Mouse (Mus musculus) stomach, embryonic 15.5 days (tissue): ENCODE results near the gene Zfp811. TPM values are rescaled to one million over a fixed set of nuclear protein-coding genes. Genes with fewer than 3 reads are reported as not detected.
A peak's percentile ranks its signal among the peaks of the same experiment; 100 is the strongest.

Experiments used
- ATAC-seq: fragments of 200-750 bp; cut with Nextera tagmentation; 2 replicates; pipeline ENCODE4 v1.8.0; 2017; ENCODE audit warnings: low read depth, moderate number of reproducible peaks, moderate TSS enrichment; ENCODE audit not compliant: insufficient read depth, low FRiP score
- H3K27ac ChIP-seq: fragments of 300-500 bp; sonication (generic); 2 replicates; pipeline ENCODE4 v1.5.1; 2015; ENCODE audit warnings: mild to moderate bottlenecking, inconsistent platforms
- H3K27me3 ChIP-seq: fragments of 300-500 bp; sonication (generic); replicated peaks from 2 replicates; pipeline ENCODE4 v1.6.1; 2015; ENCODE audit warnings: inconsistent platforms
- H3K36me3 ChIP-seq: fragments of 300-500 bp; sonication (generic); 2 replicates; pipeline ENCODE4 v1.6.1; 2015; ENCODE audit warnings: inconsistent platforms
- H3K4me1 ChIP-seq: fragments of 300-500 bp; sonication (generic); 2 replicates; pipeline ENCODE4 v1.6.1; 2015; ENCODE audit warnings: inconsistent platforms
- H3K4me2 ChIP-seq: fragments of 300-500 bp; sonication (generic); 2 replicates; pipeline ENCODE4 v1.6.1; 2015; ENCODE audit warnings: mild to moderate bottlenecking, inconsistent platforms
- H3K4me3 ChIP-seq: fragments of 300-500 bp; sonication (generic); replicated peaks from 2 replicates; pipeline ENCODE4 v1.5.1; 2015; ENCODE audit warnings: inconsistent platforms
- H3K9ac ChIP-seq: fragments of 300-500 bp; sonication (generic); 2 replicates; pipeline ENCODE4 v1.6.1; 2015; ENCODE audit warnings: inconsistent platforms
- H3K9me3 ChIP-seq: fragments of 300-500 bp; sonication (generic); 2 replicates; pipeline ENCODE4 v1.6.1; 2016; ENCODE audit warnings: inconsistent platforms
- WGBS: fragments of 180-500 bp; shearing (Covaris S2); methylation state at CpG from one replicate; pipeline ENCODE4 v1.1.7; 2015; 5-methylcytosine and 5-hydroxymethylcytosine counted together
- polyA plus RNA-seq: library from polyadenylated mRNA; unstranded; fragments of >200 nt; fragmentation: Nextera tagmentation; extraction: Ambion mirVana; gene quantifications from 2 replicates; pipeline ENCODE4 v1.2.1, GENCODE M21; 2015

The Zfp811 gene
- polyA plus RNA-seq, 1 experiment from 2014 or later = 3.6 TPM

DNA sequence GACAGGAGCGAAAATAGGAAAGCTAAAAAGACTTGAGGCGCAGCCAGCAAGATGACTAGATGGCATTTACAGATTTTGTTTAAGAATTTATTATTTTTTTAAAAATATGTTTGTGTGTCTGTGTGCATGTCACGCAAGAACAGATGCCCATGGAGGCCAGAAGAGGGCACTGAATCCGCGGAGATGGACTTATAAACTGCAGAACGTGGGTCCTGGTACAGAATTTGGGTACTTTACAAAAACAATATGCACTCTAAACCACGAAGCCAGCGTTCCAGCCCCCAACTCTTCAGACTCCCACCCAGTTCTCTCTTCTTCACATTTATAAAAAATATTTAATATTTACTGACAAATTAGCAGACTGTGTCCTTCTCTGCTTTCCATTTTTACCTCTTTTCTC, 20.5 kb downstream of the Zfp811 start:
- no peaks in the 10 kb centered on the region for H3K27me3 ChIP-seq
- H3K36me3 ChIP-seq = peaks cover 5% of the 10 kb centered on the region; the same call in 1 of the 2 replicates
- no peaks in the 10 kb centered on the region for H3K9me3 ChIP-seq
- H3K4me3 ChIP-seq = no peak overlapping the region
- no peak overlapping the region for H3K9ac ChIP-seq
- H3K27ac ChIP-seq = no peak overlapping the region
- peaks cover 16% of the 10 kb centered on the region; the same call in 1 of the 2 replicates for H3K4me1 ChIP-seq
- WGBS = 73% methylated on average over 8 of the region's 8 CpGs
- peak overlapping the region; percentile 61; the same call in 1 of the 2 replicates for H3K4me2 ChIP-seq
- ATAC-seq = no peak

GRCm38 (mm10) chr17:32788576-32788975, 21.2 kb downstream of the Zfp811 start:
- Histone ChIP-seq H3K4me1 (peaks cover 16% of the 10 kb centered on the region; the same call in 1 of the 2 replicates), H3K4me2 (peak overlapping the region; percentile 61), H3K4me3 (peak overlapping the region; percentile 75), H3K27ac (no peak overlapping the region), H3K9ac (peak overlapping the region; percentile 7; the same call in 1 of the 2 replicates), H3K9me3 (no peaks in the 10 kb centered on the region), H3K36me3 (peaks cover 11% of the 10 kb centered on the region; the same call in 1 of the 2 replicates), H3K27me3 (no peaks in the 10 kb centered on the region)
- ATAC-seq = no peak
- WGBS = 4% methylated on average over 9 of the region's 9 CpGs

DNA sequence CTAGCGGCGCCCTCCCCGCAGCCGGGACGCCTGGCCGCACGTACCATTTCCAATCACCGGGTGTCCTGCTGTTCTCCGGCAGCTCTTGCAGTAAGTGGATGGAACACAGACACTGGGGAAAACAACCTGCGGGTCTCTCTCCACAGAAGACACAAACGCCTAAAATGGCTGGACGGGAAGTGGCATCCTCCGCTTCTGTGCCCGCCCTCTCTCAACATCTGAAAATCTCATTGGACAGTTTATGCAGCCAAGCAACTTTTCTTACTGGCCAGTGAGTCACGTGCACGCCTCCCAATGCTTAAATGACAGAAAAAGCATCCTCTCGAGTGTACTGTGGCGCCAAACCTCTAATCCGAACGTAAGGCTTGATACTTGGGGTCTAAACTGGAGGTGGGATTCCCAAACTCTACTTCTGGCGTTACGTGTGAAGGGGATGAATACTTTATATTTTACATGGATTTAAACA, 21.6 kb downstream of the Zfp811 start, which contains the start of gene Zfp871:
Zfp871 (minus strand) TSS at position 194 of the 466 bp plus-strand sequence.
- H3K9me3 ChIP-seq = no peaks in the 10 kb centered on the region
- peaks cover 16% of the 10 kb centered on the region; the same call in 1 of the 2 replicates for H3K4me1 ChIP-seq
- H3K4me3 ChIP-seq = peak within 1 kb of the TSS; percentile 75
- peak within 1 kb of the TSS; percentile 61 for H3K4me2 ChIP-seq
- peak within 1 kb of the TSS; percentile 94 for H3K27ac ChIP-seq
- H3K9ac ChIP-seq = peak within 1 kb of the TSS; percentile 81
- H3K27me3 ChIP-seq = no peaks in the 10 kb centered on the region
- peak; percentile 95 for ATAC-seq
- WGBS = under 1% methylated on average over 22 of the region's 22 CpGs
- H3K36me3 ChIP-seq = peaks cover 14% of the 10 kb centered on the region; the same call in 1 of the 2 replicates

- peak overlapping the region; percentile 53 for H3K4me2 ChIP-seq
- peak overlapping the region; percentile 81 for H3K9ac ChIP-seq
- no peaks in the 10 kb centered on the region for H3K9me3 ChIP-seq
- peaks cover 15% of the 10 kb centered on the region; the same call in 1 of the 2 replicates for H3K36me3 ChIP-seq
- peak; percentile 82 for ATAC-seq
- WGBS = under 1% methylated on average over 30 of the region's 31 CpGs
- H3K4me1 ChIP-seq = peaks cover 16% of the 10 kb centered on the region; the same call in 1 of the 2 replicates
- peak overlapping the region; percentile 75 for H3K4me3 ChIP-seq
- H3K27me3 ChIP-seq = no peaks in the 10 kb centered on the region
- H3K27ac ChIP-seq = peak overlapping the region; percentile 94
These were observed 22.2 kb downstream of the Zfp811 start for GRCm38 (mm10) chr17:32787436-32788093.

DNA sequence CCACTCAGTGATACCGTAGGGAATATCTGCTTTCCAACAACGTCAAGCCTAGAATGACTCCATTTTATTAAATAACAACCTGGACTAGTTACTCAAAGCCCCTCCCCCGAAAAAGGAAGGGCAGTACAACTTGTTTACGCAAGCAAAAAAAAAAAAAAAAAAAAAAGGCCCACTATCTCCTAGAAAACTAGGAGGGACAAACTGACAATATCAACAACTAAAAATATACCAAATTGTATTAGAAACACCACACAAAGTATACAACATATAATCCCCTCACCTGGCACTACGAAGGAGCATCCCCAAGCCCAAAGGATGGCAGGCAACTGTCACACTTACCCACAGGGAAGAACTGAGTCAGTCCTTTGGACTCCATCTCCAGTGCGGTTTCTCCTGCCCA, 22.8 kb downstream of the Zfp811 start:
- WGBS = 52% methylated on average over 6 of the region's 6 CpGs
- ATAC-seq = no peak

GRCm38 (mm10) chr17:32785656-32786055, 24.1 kb downstream of the Zfp811 start:
- Histone ChIP-seq H3K9me3 (no peaks in the 10 kb centered on the region), H3K27me3 (no peaks in the 10 kb centered on the region), H3K36me3 (peaks cover 15% of the 10 kb centered on the region; the same call in 1 of the 2 replicates), H3K4me2 (peak overlapping the region; percentile 16; the same call in 1 of the 2 replicates), H3K27ac (no peak overlapping the region), H3K4me3 (no peak overlapping the region), H3K9ac (no peak overlapping the region; the same call in 1 of the 2 replicates), H3K4me1 (peaks cover 16% of the 10 kb centered on the region; the same call in 1 of the 2 replicates)
- WGBS = 80% methylated on average over 3 of the region's 3 CpGs
- no peak for ATAC-seq

More for the DNA sequence above, 22.8 kb downstream of the Zfp811 start:
- Histone ChIP-seq H3K4me3 (peak overlapping the region; percentile 75), H3K27me3 (no peaks in the 10 kb centered on the region), H3K9ac (peak overlapping the region; percentile 16; the same call in 1 of the 2 replicates), H3K9me3 (no peaks in the 10 kb centered on the region), H3K36me3 (peaks cover 15% of the 10 kb centered on the region; the same call in 1 of the 2 replicates), H3K27ac (no peak overlapping the region), H3K4me2 (peak overlapping the region; percentile 53), H3K4me1 (peaks cover 16% of the 10 kb centered on the region; the same call in 1 of the 2 replicates)

DNA sequence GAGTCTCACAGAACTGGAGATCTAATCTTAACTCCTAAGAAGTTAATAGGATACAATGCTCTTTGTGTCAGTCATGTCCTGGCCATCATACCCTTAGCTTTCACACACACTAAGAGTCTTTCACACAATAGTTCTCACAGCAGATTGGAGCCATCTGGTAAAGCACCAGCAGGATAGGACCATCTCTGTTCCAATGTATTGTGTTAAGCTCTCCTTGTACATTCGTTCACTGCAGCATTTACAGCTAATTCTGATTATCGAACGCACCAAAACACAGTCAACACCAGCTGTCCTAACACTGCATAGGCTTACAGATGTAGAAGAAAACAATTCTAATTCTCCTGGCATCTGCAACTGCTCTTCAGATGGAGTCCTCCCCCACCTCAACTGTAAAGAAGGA, 32.2 kb downstream of the Zfp811 start:
- H3K4me2 ChIP-seq = no peak overlapping the region
- H3K4me1 ChIP-seq = no peaks in the 10 kb centered on the region
- H3K9ac ChIP-seq = no peak overlapping the region
- H3K36me3 ChIP-seq = peaks cover 46% of the 10 kb centered on the region
- no peak overlapping the region for H3K27ac ChIP-seq
- ATAC-seq = no peak
- no peaks in the 10 kb centered on the region for H3K9me3 ChIP-seq
- 91% methylated on average over 3 of the region's 3 CpGs for WGBS
- no peak overlapping the region for H3K4me3 ChIP-seq
- H3K27me3 ChIP-seq = no peaks in the 10 kb centered on the region

GRCm38 (mm10) chr17:32771213-32771612, 38.5 kb downstream of the Zfp811 start:
- no peak overlapping the region for H3K4me2 ChIP-seq
- no peaks in the 10 kb centered on the region for H3K9me3 ChIP-seq
- H3K27ac ChIP-seq = no peak overlapping the region
- peaks cover 50% of the 10 kb centered on the region for H3K36me3 ChIP-seq
- H3K27me3 ChIP-seq = no peaks in the 10 kb centered on the region
- 83% methylated on average over 1 of the region's 1 CpGs for WGBS
- H3K9ac ChIP-seq = no peak overlapping the region
- no peaks in the 10 kb centered on the region for H3K4me1 ChIP-seq
- no peak overlapping the region for H3K4me3 ChIP-seq
- no peak for ATAC-seq

DNA sequence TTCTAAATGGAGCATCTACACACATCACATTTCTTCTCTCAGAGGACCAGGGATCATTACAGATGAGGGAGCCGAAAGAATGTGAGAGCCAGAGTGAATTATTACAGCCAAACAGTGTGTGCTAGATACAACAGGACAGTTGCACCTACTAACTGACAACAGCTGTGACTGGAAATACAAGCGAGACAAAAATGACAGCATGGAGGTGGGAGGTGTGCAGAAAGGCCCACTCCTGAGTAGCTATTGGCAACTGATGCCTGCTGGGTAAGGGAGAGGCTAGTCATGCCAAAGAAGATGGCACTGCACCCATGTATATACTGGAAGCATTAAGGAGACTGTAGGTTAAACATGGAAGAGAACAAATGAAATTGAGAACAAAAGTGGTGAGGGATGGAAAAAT, 43.3 kb downstream of the Zfp811 start:
- 97% methylated on average over 2 of the region's 2 CpGs for WGBS
- no peaks in the 10 kb centered on the region for H3K4me1 ChIP-seq
- no peak for ATAC-seq
- no peak overlapping the region for H3K9ac ChIP-seq
- no peak overlapping the region for H3K4me2 ChIP-seq
- H3K27me3 ChIP-seq = no peaks in the 10 kb centered on the region
- peaks cover 39% of the 10 kb centered on the region for H3K36me3 ChIP-seq
- H3K4me3 ChIP-seq = no peak overlapping the region
- no peaks in the 10 kb centered on the region for H3K9me3 ChIP-seq
- no peak overlapping the region for H3K27ac ChIP-seq

DNA sequence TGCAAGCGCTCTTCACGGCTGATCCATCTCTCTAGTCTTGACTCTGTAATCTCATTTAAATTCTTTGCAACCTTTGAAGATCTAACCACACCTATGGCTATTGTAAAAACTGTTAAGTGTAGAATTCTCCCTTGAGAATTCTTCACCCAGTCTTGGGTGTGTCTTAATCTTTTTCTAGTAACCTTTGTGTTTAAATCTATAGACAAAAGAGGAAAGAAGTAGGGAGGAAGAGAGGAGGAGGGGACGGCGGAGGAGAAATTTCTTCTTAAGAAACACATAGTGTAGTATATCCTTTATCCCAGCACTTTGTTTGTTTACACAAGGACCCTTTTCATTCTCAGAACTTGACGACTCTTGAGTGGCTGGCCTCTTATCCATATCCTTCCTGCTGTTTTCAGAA, 52.4 kb downstream of the Zfp811 start:
- Histone ChIP-seq H3K27me3 (no peaks in the 10 kb centered on the region), H3K4me2 (no peak overlapping the region), H3K4me1 (no peaks in the 10 kb centered on the region), H3K4me3 (no peak overlapping the region), H3K36me3 (no peaks in the 10 kb centered on the region), H3K9ac (no peak overlapping the region), H3K9me3 (no peaks in the 10 kb centered on the region), H3K27ac (no peak overlapping the region)
- ATAC-seq = no peak
- 45% methylated on average over 5 of the region's 5 CpGs for WGBS

DNA sequence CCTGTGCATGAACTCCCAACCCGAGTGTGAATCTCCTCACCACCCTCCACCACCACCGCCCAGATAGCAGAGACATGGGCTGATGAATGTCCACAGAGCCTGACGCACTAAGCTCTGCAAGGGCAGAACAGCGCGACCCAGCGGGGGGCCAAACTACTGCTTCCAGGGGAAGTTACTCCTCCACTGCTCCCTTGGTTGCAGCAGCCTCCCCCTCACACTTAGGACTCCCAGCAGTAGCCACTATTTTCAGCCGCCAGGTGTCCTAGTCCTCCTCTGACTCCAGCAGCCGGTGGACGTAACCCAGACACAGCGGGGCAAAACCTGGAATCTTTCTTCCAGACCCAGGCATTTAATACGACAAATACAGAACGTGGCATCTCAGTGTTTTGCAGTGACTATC, 56.1 kb downstream of the Zfp811 start:
- ATAC-seq = no peak
- Histone ChIP-seq H3K4me3 (no peak overlapping the region), H3K9me3 (no peaks in the 10 kb centered on the region), H3K27me3 (no peaks in the 10 kb centered on the region), H3K36me3 (no peaks in the 10 kb centered on the region), H3K27ac (no peak overlapping the region), H3K4me2 (no peak overlapping the region), H3K4me1 (no peaks in the 10 kb centered on the region), H3K9ac (no peak overlapping the region)
- WGBS = 14% methylated on average over 12 of the region's 12 CpGs

DNA sequence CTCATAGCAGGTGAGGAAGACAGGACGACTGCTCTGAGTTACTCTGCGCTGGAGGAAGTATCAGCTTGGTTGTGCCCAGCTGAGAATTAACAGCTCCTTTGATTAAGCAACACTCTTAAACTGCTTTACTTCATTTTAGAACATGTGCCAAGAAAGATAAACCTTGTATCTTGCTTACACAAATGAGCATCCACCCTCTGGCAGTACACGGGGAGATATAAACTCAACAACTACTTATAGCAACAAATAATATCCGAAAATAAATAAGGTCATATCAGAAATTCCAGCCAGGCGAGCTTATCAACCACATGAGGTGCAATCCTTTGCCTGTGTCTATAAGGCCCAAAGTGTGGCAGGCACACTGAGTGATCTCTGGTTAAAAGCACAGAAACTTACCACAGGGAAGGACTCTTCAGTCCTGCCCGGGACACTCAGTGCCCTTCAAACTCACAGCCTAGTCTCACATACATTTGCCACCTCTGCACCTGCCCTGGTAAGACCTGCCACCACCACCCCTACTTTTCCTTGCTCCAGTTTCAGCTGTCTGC, 56.8 kb downstream of the Zfp811 start:
- no peak overlapping the region for H3K4me3 ChIP-seq
- no peaks in the 10 kb centered on the region for H3K9me3 ChIP-seq
- no peak overlapping the region for H3K4me2 ChIP-seq
- no peaks in the 10 kb centered on the region for H3K4me1 ChIP-seq
- H3K27me3 ChIP-seq = no peaks in the 10 kb centered on the region
- H3K9ac ChIP-seq = no peak overlapping the region
- H3K27ac ChIP-seq = no peak overlapping the region
- 76% methylated on average over 6 of the region's 6 CpGs for WGBS
- H3K36me3 ChIP-seq = no peaks in the 10 kb centered on the region
- no peak for ATAC-seq
